Mouse (Mus musculus) ZHBTc4 (cell line): ENCODE data around the gene Zic2.
"Not testable (repeated sequence)": the region's sequence is repeated elsewhere in the genome, so short reads cannot be mapped to it uniquely, and the experiment has no call there.

ENCODE experiments used
- DNase-seq: peaks from one replicate; pipeline ENCODE4 v3.0.0-alpha.2; 2011; ENCODE audit warnings: low read depth, low spot score

The Zic2 gene

GRCm38 (mm10) chr14:122474891-122475556 is at the start of gene Zic2:
Zic2 (plus strand) TSS chr14:122475435.
- peak; percentile 91 for DNase-seq

DNA sequence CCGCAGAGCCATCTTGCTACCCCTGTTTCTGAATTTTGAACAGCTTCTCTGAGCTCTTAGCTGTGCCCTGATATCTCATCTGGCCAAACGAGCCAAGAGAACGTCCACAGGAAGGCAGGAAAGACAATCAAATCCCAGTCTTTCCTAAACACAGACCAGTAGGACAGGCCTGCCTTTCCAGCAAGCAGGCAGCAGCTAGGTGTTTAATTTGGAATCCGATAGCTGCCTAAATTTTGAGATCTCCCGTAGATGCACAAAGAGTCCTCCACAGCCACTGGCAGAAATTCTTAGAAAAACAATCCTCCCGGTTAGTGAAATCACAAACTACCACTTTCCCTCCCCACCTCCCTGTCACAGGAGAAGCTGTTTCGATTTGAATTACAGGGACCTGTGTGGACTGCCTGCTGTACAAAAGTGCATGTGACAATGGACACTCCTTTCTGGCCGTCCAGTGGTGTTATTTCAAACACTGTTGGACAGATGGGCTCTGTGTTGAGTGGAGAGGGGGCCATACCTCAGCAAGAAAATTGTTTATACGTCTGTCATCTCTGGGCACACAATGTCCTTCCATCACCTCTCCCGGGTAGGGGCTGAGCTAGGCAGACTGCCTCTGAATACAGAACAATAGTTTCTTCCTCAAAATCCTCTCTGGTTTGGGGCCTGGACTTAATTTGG is 48.6 kb upstream of the Zic2 start:
- DNase-seq, result no peak

DNA sequence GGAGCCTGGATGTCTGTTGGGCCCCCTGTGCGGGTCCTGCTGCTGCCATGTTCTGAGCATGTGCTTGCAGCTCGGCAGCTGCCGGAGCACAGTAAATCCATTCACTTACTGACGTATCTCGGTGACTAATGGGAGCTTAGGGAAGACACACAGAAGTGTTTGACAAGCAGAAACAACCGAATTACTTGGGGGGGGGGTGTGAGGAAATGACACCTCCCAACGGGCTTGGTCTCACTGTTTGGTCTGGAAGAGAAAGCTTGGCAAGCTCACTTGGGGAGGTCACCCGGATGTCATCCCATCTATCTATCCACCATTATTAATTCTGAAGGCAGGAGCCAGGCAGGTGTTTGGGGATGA is 48.1 kb upstream of the Zic2 start:
- DNase-seq, result no peak

- DNase-seq, result no peak
Observed at GRCm38 (mm10) chr14:122427654-122428053, 47.6 kb upstream of the Zic2 start.

- peak; percentile 50 for DNase-seq
Observed at GRCm38 (mm10) chr14:122432558-122432957, 42.7 kb upstream of the Zic2 start.

- DNase-seq, result peak; percentile 88
Observed at GRCm38 (mm10) chr14:122434039-122434438, 41.2 kb upstream of the Zic2 start.

- no peak for DNase-seq
Observed at GRCm38 (mm10) chr14:122436850-122437249, 38.4 kb upstream of the Zic2 start.

DNA sequence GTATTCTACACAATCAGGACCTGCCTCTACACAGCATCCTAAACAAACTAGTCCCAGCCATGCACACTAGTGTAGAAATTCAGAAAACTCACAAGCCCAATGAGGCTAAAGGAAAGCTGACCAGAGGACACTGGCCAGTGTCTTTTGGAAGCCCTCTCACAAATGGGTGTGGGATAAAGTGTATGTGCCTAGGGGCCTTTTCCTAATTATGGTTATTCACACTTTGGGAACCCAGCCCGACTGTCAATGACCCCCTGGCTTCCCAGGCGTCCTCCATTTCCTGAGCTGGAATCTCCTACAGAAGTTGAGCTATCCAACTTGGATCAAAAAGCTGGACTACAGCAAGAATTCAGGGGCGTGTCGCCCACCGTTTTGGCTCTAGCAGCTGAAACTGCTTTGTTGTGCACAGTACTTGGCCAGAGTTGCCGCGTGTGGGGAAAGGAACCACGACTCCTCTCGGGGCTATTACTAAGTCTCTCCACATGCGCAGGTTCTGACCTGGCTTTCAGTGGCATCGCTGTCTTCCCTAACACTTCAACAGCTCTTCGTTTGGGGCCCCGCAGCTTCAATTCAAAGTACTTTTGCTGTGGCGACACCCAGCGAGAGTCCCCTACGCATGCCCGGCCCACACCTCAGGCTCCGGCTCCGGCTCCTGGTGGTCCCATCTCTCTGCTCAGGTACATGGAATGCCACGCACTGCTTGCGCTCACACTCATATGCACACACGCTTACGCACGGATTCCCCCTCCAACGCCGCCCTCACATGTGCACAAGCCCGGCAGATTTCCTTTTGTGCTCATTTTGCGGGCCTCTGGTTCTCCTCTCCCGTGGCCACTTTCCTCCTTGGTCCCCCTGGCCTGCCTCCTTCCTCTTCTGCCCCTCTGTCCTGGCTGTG is 25.4 kb upstream of the Zic2 start:
- DNase-seq, result peak; percentile 71

DNA sequence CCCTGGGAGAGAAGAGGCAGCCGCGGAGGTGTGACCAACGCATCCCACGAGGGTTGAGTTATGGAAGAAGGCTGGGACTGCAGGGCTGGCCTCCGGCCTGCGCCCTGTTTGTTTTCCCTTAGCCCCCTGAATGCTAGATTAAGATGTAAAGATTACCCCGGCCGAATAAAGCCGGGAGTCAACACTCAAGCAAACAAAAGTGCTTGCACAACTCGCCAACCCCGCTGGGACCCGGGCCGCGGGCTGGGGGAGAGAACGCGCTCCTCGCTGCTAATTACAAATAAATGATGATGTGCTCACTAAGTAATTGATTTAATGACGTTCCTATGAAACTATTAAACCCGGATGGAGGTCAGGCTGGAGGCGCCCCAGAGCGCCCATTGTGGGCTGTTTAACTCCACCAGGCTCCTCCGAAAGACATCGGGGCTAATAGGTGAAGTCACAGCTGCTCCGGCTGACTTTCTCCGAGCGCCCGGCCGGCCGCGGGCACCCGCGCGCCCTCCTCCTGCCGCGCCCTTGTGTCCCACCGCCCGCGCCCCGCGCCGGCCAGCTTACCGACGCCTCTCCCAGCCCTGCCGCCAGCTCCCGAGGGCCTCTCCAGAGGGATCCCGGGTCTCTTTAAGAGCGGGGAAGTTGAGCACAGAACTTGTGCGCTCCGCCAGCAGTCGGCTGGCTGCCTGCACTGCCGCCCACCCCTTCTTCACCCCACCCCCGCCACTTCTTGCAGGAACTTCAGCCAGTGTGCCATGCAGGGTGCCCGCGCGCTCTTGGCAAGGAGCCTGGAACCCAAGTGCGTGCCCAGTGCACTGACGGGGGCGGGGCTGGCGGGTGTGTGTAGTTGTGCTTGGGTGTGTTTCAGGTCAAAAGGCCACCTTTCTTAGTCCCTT is 24.5 kb upstream of the Zic2 start, which contains the start of gene Gm5089:
TSS of gene Gm5089 (minus strand) at position 620 of the 887 bp plus-strand sequence.
- peak; percentile 64 for DNase-seq

- DNase-seq, result no peak
Observed at GRCm38 (mm10) chr14:122451551-122452145, 23.6 kb upstream of the Zic2 start.

DNA sequence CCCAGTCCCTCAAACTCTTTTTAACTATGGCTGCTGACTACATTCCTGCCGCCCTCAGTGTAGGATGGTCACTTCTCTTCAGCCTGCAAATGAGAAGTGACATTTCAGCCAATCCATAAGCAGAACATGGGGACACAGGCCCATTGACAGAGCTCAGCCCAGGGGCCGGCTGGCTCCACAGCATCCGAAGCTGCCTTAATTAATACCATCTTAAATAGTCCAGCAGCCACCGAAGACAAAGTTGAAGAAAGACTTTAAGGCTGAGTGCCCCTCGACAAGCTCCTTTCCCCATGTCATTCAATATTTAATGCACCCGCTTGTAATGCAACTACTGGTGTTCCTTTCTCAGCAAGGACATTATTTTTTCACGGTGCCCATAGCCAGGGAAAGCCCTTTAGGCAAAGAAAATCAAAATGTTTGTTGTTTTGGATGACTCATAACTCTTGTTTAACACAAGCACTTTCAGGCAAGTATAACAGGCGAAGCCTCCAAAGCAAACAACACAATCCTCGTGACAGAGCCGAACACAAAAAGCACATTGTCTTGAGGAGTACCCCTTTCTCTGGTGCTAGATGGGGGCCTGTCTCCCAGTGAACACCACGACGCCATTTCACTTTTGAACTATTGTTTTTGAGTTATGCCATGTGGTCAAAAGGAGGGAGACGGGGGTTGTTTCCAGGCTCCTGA is 22.4 kb upstream of the Zic2 start:
- no peak for DNase-seq

- peak; percentile 62 for DNase-seq
Observed at GRCm38 (mm10) chr14:122453388-122453995, 21.7 kb upstream of the Zic2 start.

DNA sequence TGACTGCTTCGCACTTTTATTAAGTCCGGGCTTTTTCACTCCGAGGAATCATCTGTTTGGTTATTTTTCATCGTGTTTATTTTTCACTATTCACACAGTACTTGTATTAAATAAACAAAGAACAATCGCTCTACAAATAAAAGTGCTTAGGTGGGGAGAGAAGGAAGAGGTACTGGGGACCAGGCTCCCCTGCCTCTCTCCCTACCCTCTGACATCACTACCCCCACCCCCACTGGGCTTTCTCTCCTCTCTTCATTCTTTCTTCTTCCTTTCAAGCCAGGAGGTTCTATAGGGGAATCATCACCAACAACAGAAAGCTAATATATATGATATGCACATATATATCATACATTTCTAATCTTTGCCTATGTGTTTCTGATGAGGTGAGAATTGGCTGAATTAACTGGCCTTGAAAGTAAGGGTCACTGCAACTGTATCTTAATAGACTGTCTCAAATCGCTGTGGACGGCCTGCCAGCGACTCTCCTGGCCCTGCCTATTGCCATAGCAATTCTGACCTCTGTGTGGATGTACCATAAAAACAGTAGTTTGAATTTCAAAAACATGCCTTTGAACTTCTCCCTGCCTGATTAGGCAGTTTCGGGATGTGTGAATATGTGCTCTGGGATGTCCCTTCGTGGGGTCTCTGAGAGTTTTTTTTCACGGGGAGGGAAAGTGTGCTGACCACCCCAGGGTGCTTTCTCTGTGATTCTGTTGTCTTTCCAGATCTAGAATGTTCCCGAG is 21.1 kb upstream of the Zic2 start:
- no peak for DNase-seq

DNA sequence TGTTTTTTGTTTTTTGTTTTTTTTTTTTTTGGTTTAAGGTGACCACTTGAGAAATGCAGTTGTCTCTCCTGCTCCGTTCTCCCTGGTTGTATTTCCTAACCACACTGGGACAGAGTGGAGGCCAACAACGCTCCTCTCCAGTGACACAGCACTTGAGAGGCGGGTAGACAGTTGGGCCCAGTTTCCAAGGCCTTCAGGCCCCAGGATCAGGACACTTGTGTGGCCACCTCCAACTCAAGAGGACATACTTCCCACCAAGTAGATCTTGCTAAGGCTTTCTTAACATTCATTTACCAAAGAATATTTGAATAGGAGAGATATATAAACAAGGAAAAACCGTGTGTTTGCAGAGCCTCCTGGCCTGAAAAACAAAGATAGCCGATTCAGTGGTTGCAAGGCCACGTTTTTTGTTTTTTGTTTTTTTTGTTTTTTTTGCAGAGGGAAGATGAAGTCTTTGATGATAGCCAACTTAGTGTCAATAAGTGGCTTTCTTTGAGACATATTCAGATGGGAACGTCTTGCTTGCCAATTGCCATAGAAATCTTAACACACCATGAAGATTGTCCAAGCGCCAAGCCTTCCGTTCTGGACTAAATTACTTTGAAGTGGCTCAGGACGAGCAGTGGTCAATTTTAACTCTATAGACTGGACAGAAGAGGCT is 20.2 kb upstream of the Zic2 start:
- no peak for DNase-seq

DNA sequence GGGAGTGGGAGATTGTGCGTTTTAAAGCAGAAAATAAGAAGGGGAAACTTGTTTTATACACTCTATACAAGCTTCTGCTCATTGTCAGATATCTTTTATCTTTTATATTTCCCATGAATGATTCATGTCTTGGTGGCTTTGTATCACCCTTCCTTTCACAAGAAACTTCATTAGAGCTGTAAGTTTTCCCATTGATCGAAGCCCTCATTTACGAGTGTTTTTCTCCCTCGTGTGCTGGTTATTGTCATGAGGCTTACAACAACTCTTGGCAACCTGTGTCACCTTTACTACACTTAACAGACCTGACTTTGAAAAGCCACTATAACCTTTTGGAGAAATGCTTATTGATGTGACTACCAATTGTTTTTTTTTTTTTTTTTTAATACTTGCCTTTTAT is 19.7 kb upstream of the Zic2 start:
- DNase-seq, result no peak

- DNase-seq, result not testable (repeated sequence)
Observed at GRCm38 (mm10) chr14:122459332-122459731, 15.9 kb upstream of the Zic2 start.

GRCm38 (mm10) chr14:122459776-122460175 is 15.5 kb upstream of the Zic2 start:
- DNase-seq, result no peak

DNA sequence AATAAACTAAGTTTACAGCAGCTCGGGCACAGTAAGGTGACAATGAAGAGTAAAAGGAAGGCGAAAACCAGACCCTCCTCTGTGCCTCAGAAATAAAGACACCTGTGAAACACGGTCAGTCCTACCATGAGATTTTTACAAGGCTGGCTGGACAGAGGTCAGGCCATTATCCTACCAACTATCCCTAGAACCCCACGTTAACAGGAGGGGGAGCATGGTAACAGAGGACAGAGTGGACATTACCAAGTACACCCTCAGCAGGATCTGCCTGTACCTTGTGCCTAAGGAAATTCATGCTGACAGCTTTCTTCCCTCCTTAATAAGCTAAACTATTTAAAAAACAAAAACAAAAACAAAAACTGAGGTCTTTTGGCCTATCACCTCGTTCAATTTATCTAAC is 15.0 kb upstream of the Zic2 start:
- DNase-seq, result no peak

- DNase-seq, result no peak
Observed at GRCm38 (mm10) chr14:122461500-122461899, 13.7 kb upstream of the Zic2 start.
